Mouse (Mus musculus): ENCODE measurements around the gene Dnajb3. TPM values are rescaled to one million over a fixed set of nuclear protein-coding genes. Genes with fewer than 3 reads are reported as not detected.

Gene Dnajb3
- polyA plus RNA-seq, 1 experiment from 2014 or later, result 2.8 TPM

DNA sequence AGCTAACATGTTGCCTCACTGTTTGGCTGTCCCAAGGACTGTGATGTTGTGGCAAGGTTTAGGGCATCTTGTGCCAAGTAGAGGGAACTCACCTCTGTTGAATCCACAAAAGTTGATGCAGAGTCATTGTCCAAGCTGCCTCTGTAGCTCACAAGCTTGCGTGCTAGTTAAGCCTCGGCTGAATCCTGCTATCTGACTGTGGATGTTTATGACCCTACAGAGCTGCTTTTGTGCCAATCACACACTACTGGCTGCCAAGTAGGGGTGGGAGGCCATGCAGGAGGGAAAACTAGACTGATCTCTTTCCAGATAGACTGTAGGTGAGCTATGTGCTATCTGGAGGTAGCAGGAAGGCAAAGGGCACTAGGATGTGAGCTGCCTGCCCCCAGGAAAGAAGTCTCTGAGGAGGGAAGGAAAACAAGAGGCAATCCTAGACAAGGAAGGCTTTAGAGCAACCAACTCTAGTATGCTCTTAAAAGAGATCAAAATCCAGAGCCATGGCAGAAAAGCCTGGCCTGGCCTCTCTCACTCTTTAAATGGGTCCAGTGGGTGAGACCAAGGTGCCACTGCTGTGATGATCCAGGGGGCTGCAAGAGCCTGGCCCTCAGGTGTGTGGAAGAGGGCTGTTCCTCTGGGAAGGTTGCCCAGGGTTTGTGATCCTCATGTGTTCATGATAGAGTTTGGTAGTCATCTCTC is 8.3 kb upstream of the Dnajb3 start:
- Histone ChIP-seq H3K9ac (ENCODE audit: low read length) (no peak overlapping the region), H3K4me2 (ENCODE audit: low read depth, low read length) (no peak overlapping the region), H3K27me3 (ENCODE audit: control insufficient read depth, insufficient read depth, low read length) (no peaks in the 10 kb centered on the region), H3K27ac (ENCODE audit: low read length) (no peak overlapping the region), H3K36me3 (ENCODE audit: control insufficient read depth, insufficient read depth) (no peaks in the 10 kb centered on the region), H3K4me1 (ENCODE audit: control insufficient read depth, insufficient read depth, low read length) (no peaks in the 10 kb centered on the region), H3K9me3 (replicated peaks; ENCODE audit: control insufficient read depth, low read length) (peaks cover 59% of the 10 kb centered on the region), H3K4me3 (ENCODE audit: low read length) (no peak overlapping the region)
- WGBS, result 67% methylated on average over 2 of the region's 2 CpGs
- peak; percentile 6; the same call in 1 of the 2 replicates for ATAC-seq (replicated peaks; ENCODE audit: extremely low read depth, insufficient read depth, low FRiP score)

DNA sequence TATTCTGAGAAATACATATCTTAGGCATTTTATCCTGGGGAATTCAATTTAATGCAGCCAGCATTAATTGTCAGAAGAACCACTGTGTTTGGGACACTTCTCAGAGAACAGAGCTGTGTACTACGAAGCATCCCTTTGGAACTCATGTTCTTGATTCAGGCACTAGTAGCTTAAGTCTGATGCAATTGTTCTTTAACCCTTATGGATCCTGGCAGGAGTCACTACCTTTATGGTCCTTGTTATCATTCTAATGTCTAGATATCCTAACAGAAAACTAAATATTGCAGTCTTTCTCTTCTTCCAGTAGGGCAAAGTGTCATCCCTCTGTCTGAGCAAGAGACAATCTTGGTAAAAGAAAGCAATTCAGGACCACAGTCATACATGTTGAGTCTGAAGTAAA is 7.5 kb upstream of the Dnajb3 start:
- Histone ChIP-seq H3K4me2 (ENCODE audit: low read depth, low read length) (no peak overlapping the region), H3K4me1 (ENCODE audit: control insufficient read depth, insufficient read depth, low read length) (no peaks in the 10 kb centered on the region), H3K27me3 (ENCODE audit: control insufficient read depth, insufficient read depth, low read length) (no peaks in the 10 kb centered on the region), H3K9ac (ENCODE audit: low read length) (no peak overlapping the region), H3K4me3 (ENCODE audit: low read length) (no peak overlapping the region), H3K9me3 (replicated peaks; ENCODE audit: control insufficient read depth, low read length) (peaks cover 59% of the 10 kb centered on the region), H3K27ac (ENCODE audit: low read length) (no peak overlapping the region), H3K36me3 (ENCODE audit: control insufficient read depth, insufficient read depth) (no peaks in the 10 kb centered on the region)
- 68% methylated on average over 1 of the region's 1 CpGs for WGBS
- ATAC-seq (replicated peaks; ENCODE audit: extremely low read depth, insufficient read depth, low FRiP score), result no peak

DNA sequence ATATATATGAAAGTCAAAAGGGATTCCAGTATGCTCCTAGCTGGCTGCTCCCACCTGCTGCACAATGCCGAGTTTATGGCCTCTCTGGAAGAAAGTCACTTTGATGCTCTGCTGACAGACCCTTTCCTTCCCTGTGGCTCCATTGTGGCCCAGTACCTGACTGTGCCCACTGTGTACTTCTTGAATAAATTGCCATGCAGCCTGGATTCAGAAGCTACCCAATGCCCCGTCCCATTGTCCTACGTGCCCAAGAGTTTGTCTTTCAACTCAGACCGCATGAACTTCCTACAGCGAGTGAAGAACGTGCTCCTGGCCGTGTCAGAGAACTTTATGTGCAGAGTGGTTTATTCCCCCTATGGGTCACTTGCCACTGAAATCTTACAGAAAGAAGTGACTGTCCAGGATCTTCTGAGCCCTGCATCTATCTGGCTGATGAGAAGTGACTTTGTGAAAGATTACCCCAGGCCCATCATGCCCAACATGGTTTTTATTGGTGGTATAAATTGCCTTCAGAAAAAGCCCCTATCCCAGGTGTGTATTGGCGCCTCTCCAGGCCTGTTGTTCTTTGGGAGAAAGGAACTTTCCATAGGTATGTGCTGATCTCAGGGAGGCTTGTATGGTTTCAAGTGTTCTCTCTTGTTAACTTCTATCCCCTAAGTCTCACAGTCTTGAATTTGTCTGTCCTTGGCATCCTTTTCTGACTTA is 6.9 kb upstream of the Dnajb3 start:
- H3K27ac ChIP-seq (ENCODE audit: low read length), result no peak overlapping the region
- H3K4me3 ChIP-seq (ENCODE audit: low read length), result no peak overlapping the region
- H3K4me2 ChIP-seq (ENCODE audit: low read depth, low read length), result no peak overlapping the region
- peaks cover 57% of the 10 kb centered on the region for H3K9me3 ChIP-seq (replicated peaks; ENCODE audit: control insufficient read depth, low read length)
- no peaks in the 10 kb centered on the region for H3K4me1 ChIP-seq (ENCODE audit: control insufficient read depth, insufficient read depth, low read length)
- H3K9ac ChIP-seq (ENCODE audit: low read length), result no peak overlapping the region
- H3K36me3 ChIP-seq (ENCODE audit: control insufficient read depth, insufficient read depth), result no peaks in the 10 kb centered on the region
- peak; percentile 5; the same call in 1 of the 2 replicates for ATAC-seq (replicated peaks; ENCODE audit: extremely low read depth, insufficient read depth, low FRiP score)
- H3K27me3 ChIP-seq (ENCODE audit: control insufficient read depth, insufficient read depth, low read length), result no peaks in the 10 kb centered on the region
- 55% methylated on average over 8 of the region's 8 CpGs for WGBS

DNA sequence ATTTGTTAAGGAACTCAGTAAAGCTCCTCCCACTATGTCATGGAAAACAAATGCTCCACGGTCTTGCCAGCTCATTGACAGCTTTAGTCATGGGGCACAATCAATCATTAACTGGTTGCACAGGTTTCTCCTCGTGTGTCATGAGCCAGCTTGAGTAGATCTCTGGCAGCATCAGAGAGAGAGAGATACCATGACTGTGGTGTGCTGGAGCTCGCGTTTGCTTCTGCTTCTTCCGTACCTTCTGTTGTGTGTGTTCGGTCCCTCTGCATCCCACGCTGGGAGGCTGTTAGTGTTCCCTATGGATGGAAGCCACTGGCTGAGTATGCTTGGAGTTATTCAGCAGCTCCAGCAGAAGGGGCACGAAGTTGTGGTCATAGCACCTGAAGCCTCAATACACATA is 6.2 kb upstream of the Dnajb3 start, which contains the start of gene Ugt1a1:
TSS of gene Ugt1a1 (plus strand) at position 148 of the 400 bp plus-strand sequence.
- H3K4me2 ChIP-seq (ENCODE audit: low read depth, low read length), result no peak within 1 kb of the TSS
- no peak within 1 kb of the TSS for H3K27ac ChIP-seq (ENCODE audit: low read length)
- no peak for ATAC-seq (replicated peaks; ENCODE audit: extremely low read depth, insufficient read depth, low FRiP score)
- H3K9me3 ChIP-seq (replicated peaks; ENCODE audit: control insufficient read depth, low read length), result peaks cover 50% of the 10 kb centered on the region
- 61% methylated on average over 8 of the region's 8 CpGs for WGBS
- H3K4me1 ChIP-seq (ENCODE audit: control insufficient read depth, insufficient read depth, low read length), result no peaks in the 10 kb centered on the region
- H3K36me3 ChIP-seq (ENCODE audit: control insufficient read depth, insufficient read depth), result no peaks in the 10 kb centered on the region
- H3K4me3 ChIP-seq (ENCODE audit: low read length), result no peak within 1 kb of the TSS
- no peaks in the 10 kb centered on the region for H3K27me3 ChIP-seq (ENCODE audit: control insufficient read depth, insufficient read depth, low read length)
- H3K9ac ChIP-seq (ENCODE audit: low read length), result no peak within 1 kb of the TSS

DNA sequence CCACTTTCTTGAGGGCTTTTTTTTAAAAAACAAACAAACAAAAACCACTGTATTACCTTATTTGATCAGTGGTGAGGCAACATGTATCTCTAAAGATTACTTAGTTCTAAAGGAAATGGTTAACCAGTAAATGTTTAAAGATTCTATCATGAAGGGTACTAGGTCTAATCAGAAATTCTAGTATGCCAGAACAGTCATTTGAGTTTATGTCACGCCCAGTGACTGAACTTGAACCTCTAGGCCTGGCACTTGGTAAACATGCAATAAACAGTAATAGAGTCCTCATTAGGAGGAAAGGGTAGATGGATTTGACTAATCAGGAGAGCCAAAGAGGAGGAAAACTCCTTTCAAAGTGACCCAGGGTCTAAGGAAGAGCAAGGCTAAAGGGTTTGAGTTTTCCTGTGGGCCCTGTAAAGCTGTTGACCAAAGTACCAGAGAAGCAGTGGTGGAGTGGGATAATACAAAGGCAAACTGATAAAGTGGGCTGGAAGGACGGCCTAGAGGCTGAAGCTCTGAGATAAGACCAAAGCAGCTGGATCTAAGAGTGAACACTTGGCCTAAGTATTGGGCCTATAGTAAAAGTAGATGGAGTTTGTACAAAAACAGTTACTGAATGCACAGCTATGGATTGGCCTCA is 1.4 kb upstream of the Dnajb3 start:
- 50% methylated on average over 2 of the region's 2 CpGs for WGBS
- Histone ChIP-seq H3K9me3 (replicated peaks; ENCODE audit: control insufficient read depth, low read length) (peaks cover 10% of the 10 kb centered on the region), H3K4me3 (ENCODE audit: low read length) (no peak overlapping the region), H3K9ac (ENCODE audit: low read length) (no peak overlapping the region), H3K4me1 (ENCODE audit: control insufficient read depth, insufficient read depth, low read length) (peaks cover 2% of the 10 kb centered on the region; the same call in 1 of the 2 replicates), H3K27me3 (ENCODE audit: control insufficient read depth, insufficient read depth, low read length) (no peaks in the 10 kb centered on the region), H3K27ac (ENCODE audit: low read length) (no peak overlapping the region), H3K36me3 (ENCODE audit: control insufficient read depth, insufficient read depth) (no peaks in the 10 kb centered on the region), H3K4me2 (ENCODE audit: low read depth, low read length) (no peak overlapping the region)
- ATAC-seq (replicated peaks; ENCODE audit: extremely low read depth, insufficient read depth, low FRiP score), result no peak

DNA sequence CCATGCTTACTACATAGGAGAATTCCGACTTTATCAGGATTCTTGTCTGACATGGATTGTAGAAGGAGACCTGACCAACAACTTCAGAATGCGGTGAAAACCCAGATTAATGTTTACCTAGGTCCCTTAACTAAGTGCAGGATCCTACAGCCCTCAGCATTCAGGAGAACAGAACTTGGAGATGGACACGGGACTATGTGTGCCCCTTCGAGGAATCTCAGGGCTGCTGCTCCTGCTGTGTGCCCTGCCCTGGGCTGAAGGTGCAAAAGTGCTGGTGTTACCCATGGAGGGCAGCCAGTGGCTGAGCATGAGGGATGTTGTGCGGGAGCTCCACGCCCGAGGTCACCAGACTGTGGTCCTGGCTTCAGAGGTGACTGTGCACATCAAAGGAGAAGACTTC is 5.1 kb downstream of the Dnajb3 start, which contains the start of gene Ugt1a2:
TSS of gene Ugt1a2 (plus strand) at position 146 of the 400 bp plus-strand sequence.
- no peak for ATAC-seq (replicated peaks; ENCODE audit: extremely low read depth, insufficient read depth, low FRiP score)
- Histone ChIP-seq H3K4me1 (ENCODE audit: control insufficient read depth, insufficient read depth, low read length) (peaks cover 2% of the 10 kb centered on the region; the same call in 1 of the 2 replicates), H3K36me3 (ENCODE audit: control insufficient read depth, insufficient read depth) (no peaks in the 10 kb centered on the region), H3K4me2 (ENCODE audit: low read depth, low read length) (no peak within 1 kb of the TSS), H3K27me3 (ENCODE audit: control insufficient read depth, insufficient read depth, low read length) (no peaks in the 10 kb centered on the region), H3K27ac (ENCODE audit: low read length) (no peak within 1 kb of the TSS), H3K4me3 (ENCODE audit: low read length) (no peak within 1 kb of the TSS), H3K9me3 (replicated peaks; ENCODE audit: control insufficient read depth, low read length) (peaks cover 2% of the 10 kb centered on the region; the same call in 1 of the 2 replicates), H3K9ac (ENCODE audit: low read length) (no peak within 1 kb of the TSS)
- WGBS, result 73% methylated on average over 7 of the region's 7 CpGs

DNA sequence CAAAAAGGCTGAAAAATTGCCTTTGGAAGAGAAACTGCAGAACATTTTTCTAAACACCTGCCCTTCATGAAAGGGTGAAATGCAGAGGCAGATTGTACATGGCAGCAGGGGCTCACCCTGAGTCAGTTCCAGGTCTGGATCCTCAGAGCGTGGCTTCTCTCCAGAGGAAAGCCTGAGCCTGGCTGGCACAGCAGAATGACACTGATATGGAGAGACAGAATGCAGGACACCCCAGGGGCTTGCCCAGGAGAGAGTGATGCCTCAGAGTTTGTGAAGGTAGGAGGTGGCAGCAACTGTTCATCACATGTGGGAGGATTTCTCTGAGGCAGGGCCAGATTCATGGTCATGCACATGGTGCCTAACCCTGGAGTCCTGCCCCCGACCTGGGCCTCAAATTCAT is 5.6 kb downstream of the Dnajb3 start:
- Histone ChIP-seq H3K27ac (ENCODE audit: low read length) (no peak overlapping the region), H3K4me3 (ENCODE audit: low read length) (no peak overlapping the region), H3K9me3 (replicated peaks; ENCODE audit: control insufficient read depth, low read length) (peaks cover 2% of the 10 kb centered on the region; the same call in 1 of the 2 replicates), H3K4me2 (ENCODE audit: low read depth, low read length) (no peak overlapping the region), H3K36me3 (ENCODE audit: control insufficient read depth, insufficient read depth) (no peaks in the 10 kb centered on the region), H3K4me1 (ENCODE audit: control insufficient read depth, insufficient read depth, low read length) (no peaks in the 10 kb centered on the region; the same call in 1 of the 2 replicates), H3K27me3 (ENCODE audit: control insufficient read depth, insufficient read depth, low read length) (no peaks in the 10 kb centered on the region), H3K9ac (ENCODE audit: low read length) (no peak overlapping the region)
- ATAC-seq (replicated peaks; ENCODE audit: extremely low read depth, insufficient read depth, low FRiP score), result no peak
- WGBS, result 55% methylated on average over 2 of the region's 2 CpGs

DNA sequence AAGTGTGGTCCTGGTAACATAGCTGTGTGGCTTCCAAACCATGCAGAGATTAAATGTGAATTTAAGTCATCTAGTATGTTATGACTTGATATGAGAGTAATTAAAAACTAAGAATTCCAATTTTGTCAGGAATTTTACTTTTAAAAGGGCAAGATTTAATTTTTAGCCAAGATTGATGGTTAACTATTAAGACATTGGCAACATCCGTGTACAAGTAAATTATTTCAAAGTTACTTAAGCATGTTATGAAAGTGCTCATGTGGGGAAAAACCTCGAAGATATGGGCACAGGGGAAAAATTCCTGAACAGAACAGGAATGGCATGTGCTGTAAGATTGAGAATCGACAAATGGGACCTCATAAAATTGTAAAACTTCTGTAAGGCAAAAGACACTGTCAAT is 8.1 kb downstream of the Dnajb3 start:
- H3K9me3 ChIP-seq (replicated peaks; ENCODE audit: control insufficient read depth, low read length), result no peaks in the 10 kb centered on the region
- no peak overlapping the region for H3K4me2 ChIP-seq (ENCODE audit: low read depth, low read length)
- H3K4me3 ChIP-seq (ENCODE audit: low read length), result no peak overlapping the region
- H3K36me3 ChIP-seq (ENCODE audit: control insufficient read depth, insufficient read depth), result no peaks in the 10 kb centered on the region
- no peak overlapping the region for H3K27ac ChIP-seq (ENCODE audit: low read length)
- H3K27me3 ChIP-seq (ENCODE audit: control insufficient read depth, insufficient read depth, low read length), result no peaks in the 10 kb centered on the region
- WGBS, result 65% methylated on average over 3 of the region's 3 CpGs
- no peak for ATAC-seq (replicated peaks; ENCODE audit: extremely low read depth, insufficient read depth, low FRiP score)
- no peaks in the 10 kb centered on the region for H3K4me1 ChIP-seq (ENCODE audit: control insufficient read depth, insufficient read depth, low read length)
- no peak overlapping the region for H3K9ac ChIP-seq (ENCODE audit: low read length)

DNA sequence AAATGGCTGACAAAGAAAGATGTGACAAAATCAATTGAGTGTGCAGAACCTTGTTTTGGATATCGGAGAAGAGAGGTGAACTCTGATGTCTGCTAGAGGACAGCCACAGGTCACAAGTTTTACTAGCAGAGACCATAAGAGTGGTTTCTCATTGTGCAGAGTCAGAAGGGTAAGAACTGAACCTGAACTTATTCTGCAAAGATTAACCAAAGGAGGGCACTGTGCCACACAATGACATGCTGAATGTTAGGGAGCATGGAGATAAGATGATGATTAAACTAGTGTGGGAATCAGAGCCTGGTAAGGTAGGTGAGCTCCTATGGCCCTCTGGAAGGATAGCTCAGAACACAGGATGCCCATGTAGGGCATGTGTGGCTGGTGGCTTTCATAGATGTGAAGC is 9.9 kb downstream of the Dnajb3 start:
- Histone ChIP-seq H3K4me1 (ENCODE audit: control insufficient read depth, insufficient read depth, low read length) (no peaks in the 10 kb centered on the region), H3K9me3 (replicated peaks; ENCODE audit: control insufficient read depth, low read length) (no peaks in the 10 kb centered on the region), H3K36me3 (ENCODE audit: control insufficient read depth, insufficient read depth) (no peaks in the 10 kb centered on the region), H3K4me2 (ENCODE audit: low read depth, low read length) (no peak overlapping the region), H3K27me3 (ENCODE audit: control insufficient read depth, insufficient read depth, low read length) (no peaks in the 10 kb centered on the region), H3K9ac (ENCODE audit: low read length) (no peak overlapping the region), H3K27ac (ENCODE audit: low read length) (no peak overlapping the region), H3K4me3 (ENCODE audit: low read length) (no peak overlapping the region)
- 81% methylated on average over 1 of the region's 1 CpGs for WGBS
- ATAC-seq (replicated peaks; ENCODE audit: extremely low read depth, insufficient read depth, low FRiP score), result no peak

Measured in heart, embryonic 16.5 days (tissue).